Mouse (Mus musculus) lung, adult 2 months (tissue): ENCODE results near the gene Retreg3.

ENCODE experiments used
- CTCF ChIP-seq: fragments of 200-500 bp; IDR thresholded peaks from 2 replicates; pipeline ENCODE4 v1.5.1; 2011; ENCODE audit warnings: mild to moderate bottlenecking, low read length, control low read depth; ENCODE audit not compliant: insufficient read depth
- POLR2A ChIP-seq: fragments of 200-500 bp; IDR thresholded peaks from 2 replicates; pipeline ENCODE4 v1.6.1; 2011; ENCODE audit warnings: low read depth, mild to moderate bottlenecking, control low read depth, low read length, borderline replicate concordance; ENCODE audit errors: extremely low read depth

GRCm38 (mm10) chr11:101152825-101153224 lies 33.1 kb upstream of the Retreg3 start:
- no peak for TF ChIP-seq POLR2A
- no peak for TF ChIP-seq CTCF
